Mouse (Mus musculus) retina, adult 2 months (tissue): ENCODE results near the gene Olfr45.
"Not testable (repeated sequence)": the region's sequence is repeated elsewhere in the genome, so short reads cannot be mapped to it uniquely, and the experiment has no call there.

Experiments
- DNase-seq: peaks from one replicate; pipeline ENCODE4 v3.0.0-alpha.2; 2012; ENCODE audit warnings: low read depth, low spot score

The Olfr45 gene

DNA sequence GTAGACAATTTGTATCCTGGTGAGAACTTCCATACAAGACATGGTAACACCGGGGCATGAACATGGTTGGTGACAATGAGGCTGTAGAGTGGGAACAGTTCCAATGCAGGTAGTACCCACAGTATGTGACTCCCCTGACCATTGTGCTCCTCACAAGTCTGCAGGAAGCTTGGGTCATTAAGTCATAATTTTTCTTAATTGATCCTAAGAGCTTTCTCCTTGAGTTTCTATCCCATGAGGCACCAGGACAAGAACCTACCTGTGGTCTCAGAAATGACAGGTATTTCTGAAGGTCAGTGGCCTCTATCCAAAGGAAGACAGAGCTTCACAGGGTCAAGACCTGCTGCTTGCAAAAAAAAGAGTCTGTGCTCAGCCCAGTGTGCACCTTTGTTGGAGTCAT is at the start of gene Olfr45:
Gene Olfr45, plus strand, starts transcription at position 301 of the 400 bp plus-strand sequence.
- no peak for DNase-seq

GRCm38 (mm10) chr7:140646152-140646551 is 35.6 kb upstream of the Olfr45 start, which contains the start of gene Olfr53:
Gene Olfr53, plus strand, starts transcription at chr7:140646452.
- DNase-seq: no peak

DNA sequence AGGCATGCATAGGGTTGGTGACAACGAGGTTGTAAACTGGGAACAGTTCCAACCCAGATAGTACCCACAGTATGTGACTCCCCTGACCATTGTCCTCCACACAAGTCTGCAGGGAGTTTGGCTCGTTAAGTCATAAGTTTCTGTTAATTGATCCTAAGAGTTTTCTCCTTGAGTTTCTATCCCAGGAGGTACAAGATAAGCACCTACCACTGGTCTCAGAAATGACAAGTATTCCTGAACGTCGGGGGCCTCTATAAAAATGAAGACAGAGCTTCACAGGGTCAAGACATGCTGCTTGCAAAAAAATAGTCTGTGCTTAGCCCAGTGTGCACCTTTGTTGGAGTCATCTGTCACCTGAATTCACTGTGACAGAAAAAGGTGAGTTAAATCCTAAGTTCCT is 22.1 kb upstream of the Olfr45 start, which contains the start of gene Olfr539:
Gene Olfr539, plus strand, starts transcription at position 301 of the 400 bp plus-strand sequence.
- DNase-seq: no peak

- DNase-seq: not testable (repeated sequence)
These were observed 11.1 kb upstream of the Olfr45 start for GRCm38 (mm10) chr7:140670693-140671092.

GRCm38 (mm10) chr7:140675863-140676262 is 5.9 kb upstream of the Olfr45 start:
- no peak for DNase-seq

GRCm38 (mm10) chr7:140679591-140679990 is 2.2 kb upstream of the Olfr45 start:
- DNase-seq: not testable (repeated sequence)

DNA sequence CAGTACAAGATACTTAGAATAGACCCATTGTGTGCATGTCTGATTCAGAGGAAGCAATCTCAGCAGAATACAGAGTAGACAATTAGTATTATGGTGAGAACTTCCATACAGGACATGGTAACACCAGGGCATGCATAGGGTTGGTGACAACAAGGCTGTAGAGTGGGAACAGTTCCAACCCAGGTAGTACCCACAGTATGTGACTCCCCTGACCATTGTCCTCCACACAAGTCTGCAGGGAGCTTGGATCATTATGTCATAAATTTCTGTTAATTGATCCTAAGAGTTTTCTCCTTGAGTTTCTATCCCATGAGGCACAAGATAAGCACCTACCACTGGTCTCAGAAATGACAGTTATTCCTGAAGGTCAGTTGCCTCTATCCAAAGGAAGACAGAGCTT is 15.2 kb downstream of the Olfr45 start, which contains the start of gene Olfr541:
Gene Olfr541, plus strand, starts transcription at position 301 of the 400 bp plus-strand sequence.
- no peak for DNase-seq

- no peak for DNase-seq
These were observed 24.6 kb downstream of the Olfr45 start for GRCm38 (mm10) chr7:140706348-140706747.

GRCm38 (mm10) chr7:140707536-140708284 is 26.0 kb downstream of the Olfr45 start:
- DNase-seq: no peak

DNA sequence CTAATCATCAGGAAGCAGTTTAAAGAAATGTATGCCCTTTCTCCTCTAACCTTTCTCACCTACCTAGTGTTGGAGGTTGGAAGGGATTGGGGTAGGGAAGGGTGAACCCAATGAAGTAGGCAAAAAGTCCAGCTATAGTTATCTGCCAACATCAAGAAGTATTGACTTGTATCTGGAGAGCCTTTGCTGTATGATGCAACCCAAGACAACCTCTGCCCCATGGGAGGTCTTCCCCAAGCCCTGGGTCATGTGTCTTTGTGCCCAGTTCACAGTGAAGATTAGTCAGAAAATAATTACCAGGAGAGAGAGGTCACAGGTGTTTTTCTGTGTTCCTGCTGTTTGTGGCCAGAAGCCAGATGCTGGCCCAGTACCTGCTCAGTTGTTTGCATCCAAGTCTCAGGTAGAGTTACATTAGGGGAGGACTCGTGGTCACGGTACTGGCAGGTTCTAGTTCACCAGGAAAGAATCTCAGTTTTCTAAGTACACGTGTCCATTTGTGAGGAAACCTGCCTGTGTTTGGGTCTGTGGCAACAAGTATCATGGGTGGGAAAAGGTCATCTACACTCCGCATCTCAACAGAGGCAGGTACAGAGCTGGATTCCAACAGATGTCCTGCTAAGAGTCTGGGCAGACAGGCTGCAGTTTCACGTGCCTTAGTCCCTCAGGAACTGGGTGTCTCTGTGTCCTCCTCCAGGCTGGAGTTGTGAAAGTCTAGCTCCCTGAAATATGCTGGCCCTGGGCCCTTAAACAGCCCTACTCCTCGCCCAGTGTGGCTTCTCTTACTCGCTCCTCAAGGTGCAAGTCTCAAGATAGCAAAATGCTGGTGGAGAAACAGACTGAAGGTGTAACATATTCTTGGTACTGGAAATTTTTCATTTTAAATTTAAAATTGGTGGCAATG is 35.7 kb downstream of the Olfr45 start:
- no peak for DNase-seq

- no peak for DNase-seq
These were observed 39.3 kb downstream of the Olfr45 start for GRCm38 (mm10) chr7:140721095-140721494.

GRCm38 (mm10) chr7:140725558-140725957 is 43.8 kb downstream of the Olfr45 start:
- no peak for DNase-seq

DNA sequence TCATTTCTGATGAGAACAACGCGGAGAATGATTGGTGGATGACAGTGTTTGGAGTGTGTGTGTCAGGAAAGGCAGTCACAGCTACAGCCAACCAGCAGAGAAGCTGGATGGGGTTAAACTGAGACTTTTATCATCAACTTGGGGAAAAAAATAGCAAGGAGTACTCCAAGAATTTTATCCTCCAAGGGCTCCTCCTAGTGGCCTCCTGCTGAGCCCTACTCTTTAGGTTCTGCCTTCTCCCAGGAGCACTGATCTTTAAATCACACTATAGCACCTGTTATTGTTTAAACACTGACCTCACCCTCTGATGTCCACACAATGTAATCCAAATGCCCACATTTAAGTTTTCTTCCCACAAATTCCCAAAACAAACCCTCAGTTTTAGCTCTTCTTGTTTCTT is 51.4 kb downstream of the Olfr45 start:
- DNase-seq: no peak
